Mouse (Mus musculus): ENCODE data around the gene Epn2.

DNA sequence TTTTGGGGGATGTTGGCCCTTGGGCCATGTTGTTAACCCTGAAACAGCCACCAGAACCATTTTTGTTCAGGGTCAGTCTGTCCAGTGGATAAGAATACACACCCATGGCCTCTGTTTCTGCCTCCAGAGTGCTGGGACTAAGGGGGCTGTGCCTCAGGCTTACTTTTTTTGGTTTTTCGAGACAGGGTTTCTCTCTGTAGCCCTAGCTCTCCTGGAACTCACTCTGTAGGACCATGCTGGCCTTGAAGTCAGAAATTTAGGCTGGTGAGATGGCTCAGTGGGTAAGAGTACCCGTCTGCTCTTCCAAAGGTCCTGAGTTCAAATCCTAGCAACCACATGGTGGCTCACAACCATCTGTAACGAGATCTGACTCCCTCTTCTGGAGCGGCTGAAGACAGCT lies 100.7 kb downstream of the Epn2 start:
- TF ChIP-seq CTCF (IDR thresholded peaks at IDR 0.05; ENCODE audit: borderline replicate concordance, extremely low read depth, insufficient read depth, insufficient read length) = no peak
- TF ChIP-seq POLR2A (IDR thresholded peaks at IDR 0.05; ENCODE audit: borderline replicate concordance, extremely low read depth, insufficient read depth, insufficient read length, poor library complexity, severe bottlenecking) = no peak

Measured in brain, embryonic 14.5 days (tissue).